Mouse (Mus musculus): Measurements from ENCODE around the gene Prss57. TPM values are rescaled to one million over a fixed set of nuclear protein-coding genes. Genes with fewer than 3 reads are reported as not detected.
"Not testable (repeated sequence)": the region's sequence is repeated elsewhere in the genome, so short reads cannot be mapped to it uniquely, and the experiment has no call there.

Prss57 gene
- polyA plus RNA-seq, 1 experiment from 2014 or later, result 0.57 TPM

GRCm38 (mm10) chr10:79759675-79760074 is 31.1 kb downstream of the Prss57 start:
- H3K36me3 ChIP-seq (ENCODE audit: control insufficient read depth, insufficient read depth, low read length), result peaks cover 40% of the 10 kb centered on the region
- not testable (repeated sequence) for H3K4me3 ChIP-seq (ENCODE audit: low read length); H3K9ac ChIP-seq (ENCODE audit: low read length); H3K9me3 ChIP-seq (ENCODE audit: control insufficient read depth, low read length); H3K4me2 ChIP-seq (ENCODE audit: low read depth, low read length); H3K27me3 ChIP-seq (ENCODE audit: control insufficient read depth, insufficient read depth, low read depth, low read length); ATAC-seq (ENCODE audit: low read depth); H3K27ac ChIP-seq (ENCODE audit: low read length); H3K4me1 ChIP-seq (replicated peaks; ENCODE audit: control insufficient read depth, insufficient read depth, low read length)
- WGBS, result 88% methylated on average over 1 of the region's 1 CpGs

GRCm38 (mm10) chr10:79756660-79757059 is 34.1 kb downstream of the Prss57 start:
- no peak for ATAC-seq (ENCODE audit: low read depth)
- no peak overlapping the region for H3K4me2 ChIP-seq (ENCODE audit: low read depth, low read length)
- H3K9ac ChIP-seq (ENCODE audit: low read length), result no peak overlapping the region
- H3K27ac ChIP-seq (ENCODE audit: low read length), result no peak overlapping the region
- 84% methylated on average over 24 of the region's 24 CpGs for WGBS
- H3K27me3 ChIP-seq (ENCODE audit: control insufficient read depth, insufficient read depth, low read depth, low read length), result no peaks in the 10 kb centered on the region
- H3K36me3 ChIP-seq (ENCODE audit: control insufficient read depth, insufficient read depth, low read length), result peaks cover 34% of the 10 kb centered on the region
- H3K4me3 ChIP-seq (ENCODE audit: low read length), result no peak overlapping the region
- H3K4me1 ChIP-seq (replicated peaks; ENCODE audit: control insufficient read depth, insufficient read depth, low read length), result peaks cover 4% of the 10 kb centered on the region; the same call in 1 of the 2 replicates
- no peaks in the 10 kb centered on the region for H3K9me3 ChIP-seq (ENCODE audit: control insufficient read depth, low read length)

- no peak for ATAC-seq (ENCODE audit: low read depth)
- Histone ChIP-seq H3K4me3 (ENCODE audit: low read length) (no peak overlapping the region), H3K9me3 (ENCODE audit: control insufficient read depth, low read length) (no peaks in the 10 kb centered on the region), H3K27me3 (ENCODE audit: control insufficient read depth, insufficient read depth, low read depth, low read length) (no peaks in the 10 kb centered on the region), H3K4me2 (ENCODE audit: low read depth, low read length) (no peak overlapping the region), H3K36me3 (ENCODE audit: control insufficient read depth, insufficient read depth, low read length) (peaks cover 26% of the 10 kb centered on the region), H3K9ac (ENCODE audit: low read length) (no peak overlapping the region), H3K27ac (ENCODE audit: low read length) (no peak overlapping the region), H3K4me1 (replicated peaks; ENCODE audit: control insufficient read depth, insufficient read depth, low read length) (peaks cover 4% of the 10 kb centered on the region; the same call in 1 of the 2 replicates)
- 80% methylated on average over 3 of the region's 3 CpGs for WGBS
Observed at GRCm38 (mm10) chr10:79755854-79756253, 34.9 kb downstream of the Prss57 start.

- H3K27me3 ChIP-seq (ENCODE audit: control insufficient read depth, insufficient read depth, low read depth, low read length), result no peaks in the 10 kb centered on the region
- ATAC-seq (ENCODE audit: low read depth), result peak; percentile 87
- peaks cover 22% of the 10 kb centered on the region for H3K36me3 ChIP-seq (ENCODE audit: control insufficient read depth, insufficient read depth, low read length)
- H3K9ac ChIP-seq (ENCODE audit: low read length), result peak within 1 kb of the TSS; percentile 50; the same call in 1 of the 2 replicates
- no peaks in the 10 kb centered on the region for H3K9me3 ChIP-seq (ENCODE audit: control insufficient read depth, low read length)
- peak within 1 kb of the TSS; percentile 65 for H3K4me2 ChIP-seq (ENCODE audit: low read depth, low read length)
- H3K4me3 ChIP-seq (ENCODE audit: low read length), result peak within 1 kb of the TSS; percentile 35; the same call in 1 of the 2 replicates
- WGBS, result 2% methylated on average over 36 of the region's 36 CpGs
- peaks cover 4% of the 10 kb centered on the region; the same call in 1 of the 2 replicates for H3K4me1 ChIP-seq (replicated peaks; ENCODE audit: control insufficient read depth, insufficient read depth, low read length)
- no peak within 1 kb of the TSS for H3K27ac ChIP-seq (ENCODE audit: low read length)
Observed at GRCm38 (mm10) chr10:79754856-79755516, 35.8 kb downstream of the Prss57 start, which contains the start of gene Fgf22. TSS of gene Fgf22 (plus strand) at chr10:79755076.

GRCm38 (mm10) chr10:79748496-79748895 is 42.3 kb downstream of the Prss57 start:
- H3K4me3 ChIP-seq (ENCODE audit: low read length), result no peak overlapping the region
- no peaks in the 10 kb centered on the region for H3K27me3 ChIP-seq (ENCODE audit: control insufficient read depth, insufficient read depth, low read depth, low read length)
- H3K4me1 ChIP-seq (replicated peaks; ENCODE audit: control insufficient read depth, insufficient read depth, low read length), result peaks cover 6% of the 10 kb centered on the region
- no peaks in the 10 kb centered on the region for H3K9me3 ChIP-seq (ENCODE audit: control insufficient read depth, low read length)
- H3K36me3 ChIP-seq (ENCODE audit: control insufficient read depth, insufficient read depth, low read length), result 0 out of 2 replicates have a peak, but pooled peaks cover 2% of the 10 kb centered on the region
- no peak overlapping the region for H3K4me2 ChIP-seq (ENCODE audit: low read depth, low read length)
- 70% methylated on average over 6 of the region's 6 CpGs for WGBS
- no peak overlapping the region for H3K9ac ChIP-seq (ENCODE audit: low read length)
- H3K27ac ChIP-seq (ENCODE audit: low read length), result no peak overlapping the region
- ATAC-seq (ENCODE audit: low read depth), result no peak

- Histone ChIP-seq H3K4me1 (replicated peaks; ENCODE audit: control insufficient read depth, insufficient read depth, low read length) (peaks cover 6% of the 10 kb centered on the region), H3K9ac (ENCODE audit: low read length) (peak overlapping the region; percentile 50), H3K4me2 (ENCODE audit: low read depth, low read length) (peak overlapping the region; percentile 52), H3K27ac (ENCODE audit: low read length) (no peak overlapping the region), H3K4me3 (ENCODE audit: low read length) (peak overlapping the region; percentile 28), H3K36me3 (ENCODE audit: control insufficient read depth, insufficient read depth, low read length) (peaks cover 13% of the 10 kb centered on the region), H3K27me3 (ENCODE audit: control insufficient read depth, insufficient read depth, low read depth, low read length) (no peaks in the 10 kb centered on the region), H3K9me3 (ENCODE audit: control insufficient read depth, low read length) (no peaks in the 10 kb centered on the region)
- ATAC-seq (ENCODE audit: low read depth), result peak; percentile 67
- WGBS, result 21% methylated on average over 6 of the region's 6 CpGs
Observed at GRCm38 (mm10) chr10:79746774-79747151, 44.0 kb downstream of the Prss57 start.

- Histone ChIP-seq H3K9ac (ENCODE audit: low read length) (peak within 1 kb of the TSS; percentile 82), H3K27me3 (ENCODE audit: control insufficient read depth, insufficient read depth, low read depth, low read length) (no peaks in the 10 kb centered on the region), H3K4me2 (ENCODE audit: low read depth, low read length) (peak within 1 kb of the TSS; percentile 72), H3K27ac (ENCODE audit: low read length) (no peak within 1 kb of the TSS), H3K36me3 (ENCODE audit: control insufficient read depth, insufficient read depth, low read length) (peaks cover 19% of the 10 kb centered on the region), H3K4me3 (ENCODE audit: low read length) (peak within 1 kb of the TSS; percentile 77), H3K9me3 (ENCODE audit: control insufficient read depth, low read length) (no peaks in the 10 kb centered on the region; the same call in 1 of the 2 replicates), H3K4me1 (replicated peaks; ENCODE audit: control insufficient read depth, insufficient read depth, low read length) (peaks cover 6% of the 10 kb centered on the region)
- ATAC-seq (ENCODE audit: low read depth), result peak; percentile 98
- 1% methylated on average over 38 of the region's 38 CpGs for WGBS
Observed at GRCm38 (mm10) chr10:79745898-79746773, 44.6 kb downstream of the Prss57 start, which contains the start of gene Polrmt. TSS of gene Polrmt (minus strand) at chr10:79746581.

GRCm38 (mm10) chr10:79745411-79745810 is 45.4 kb downstream of the Prss57 start:
- no peak overlapping the region for H3K9ac ChIP-seq (ENCODE audit: low read length)
- WGBS, result 87% methylated on average over 3 of the region's 3 CpGs
- H3K36me3 ChIP-seq (ENCODE audit: control insufficient read depth, insufficient read depth, low read length), result peaks cover 26% of the 10 kb centered on the region
- peak overlapping the region; percentile 72 for H3K4me2 ChIP-seq (ENCODE audit: low read depth, low read length)
- peaks cover 7% of the 10 kb centered on the region for H3K9me3 ChIP-seq (ENCODE audit: control insufficient read depth, low read length)
- no peaks in the 10 kb centered on the region for H3K27me3 ChIP-seq (ENCODE audit: control insufficient read depth, insufficient read depth, low read depth, low read length)
- no peak overlapping the region for H3K27ac ChIP-seq (ENCODE audit: low read length)
- H3K4me3 ChIP-seq (ENCODE audit: low read length), result 0 out of 2 replicates have a peak overlapping the region, but pooled peaks have one; percentile 77
- peaks cover 6% of the 10 kb centered on the region for H3K4me1 ChIP-seq (replicated peaks; ENCODE audit: control insufficient read depth, insufficient read depth, low read length)
- no peak for ATAC-seq (ENCODE audit: low read depth)
